Mouse (Mus musculus) stomach, postnatal 0 days (tissue): Measurements from ENCODE around the gene Tom1.

Source experiments
- CTCF ChIP-seq: IDR thresholded peaks from 2 replicates; pipeline ENCODE4 v1.5.1; 2016; ENCODE audit warnings: antibody characterized with exemption, low read depth, mild to moderate bottlenecking, moderate library complexity
- EP300 ChIP-seq: optimal IDR thresholded peaks from 2 replicates; pipeline ENCODE3; 2016; ENCODE audit warnings: antibody characterized with exemption

GRCm38 (mm10) chr8:75047784-75048183 is 14.3 kb downstream of the Tom1 start:
- TF ChIP-seq EP300: no peak
- no peak for TF ChIP-seq CTCF
